Mouse (Mus musculus) heart, postnatal 25 days (tissue): ENCODE measurements around the gene Nudt5. TPM values are rescaled to one million over a fixed set of nuclear protein-coding genes. Genes with fewer than 3 reads are reported as not detected.
"Not testable (repeated sequence)": the region's sequence is repeated elsewhere in the genome, so short reads cannot be mapped to it uniquely, and the experiment has no call there.

Experiments used
- DNase-seq: peaks from one replicate; pipeline ENCODE4 v3.0.0; 2022; ENCODE audit warnings: low spot score
- intact Hi-C: fragments of 180-260 bp; cut with DNase I; formaldehyde crosslinking; loops from one replicate; pipeline ENCODE4 v1.15.1; 2025
- total RNA-seq, 2 experiments: library from RNA; stranded (reverse); gene quantifications; 2 replicates each; pipeline ENCODE4 v1.2.3; 2021

Gene Nudt5
- 10 to 100 TPM; 13.7 to 15.7 TPM for total RNA-seq

GRCm38 (mm10) chr2:5844873-5845631 is at the start of gene Nudt5, which contains the start of gene Cdc123:
TSS of gene Nudt5 (plus strand) at chr2:5845019.
TSS of gene Cdc123 (minus strand) at chr2:5845164.
- intact Hi-C loops, result loop anchor here (5.0 kb wide), 1 partner anchor 47 kb away; no protein-coding TSS in a partner anchor
- peak; percentile 74 for DNase-seq

DNA sequence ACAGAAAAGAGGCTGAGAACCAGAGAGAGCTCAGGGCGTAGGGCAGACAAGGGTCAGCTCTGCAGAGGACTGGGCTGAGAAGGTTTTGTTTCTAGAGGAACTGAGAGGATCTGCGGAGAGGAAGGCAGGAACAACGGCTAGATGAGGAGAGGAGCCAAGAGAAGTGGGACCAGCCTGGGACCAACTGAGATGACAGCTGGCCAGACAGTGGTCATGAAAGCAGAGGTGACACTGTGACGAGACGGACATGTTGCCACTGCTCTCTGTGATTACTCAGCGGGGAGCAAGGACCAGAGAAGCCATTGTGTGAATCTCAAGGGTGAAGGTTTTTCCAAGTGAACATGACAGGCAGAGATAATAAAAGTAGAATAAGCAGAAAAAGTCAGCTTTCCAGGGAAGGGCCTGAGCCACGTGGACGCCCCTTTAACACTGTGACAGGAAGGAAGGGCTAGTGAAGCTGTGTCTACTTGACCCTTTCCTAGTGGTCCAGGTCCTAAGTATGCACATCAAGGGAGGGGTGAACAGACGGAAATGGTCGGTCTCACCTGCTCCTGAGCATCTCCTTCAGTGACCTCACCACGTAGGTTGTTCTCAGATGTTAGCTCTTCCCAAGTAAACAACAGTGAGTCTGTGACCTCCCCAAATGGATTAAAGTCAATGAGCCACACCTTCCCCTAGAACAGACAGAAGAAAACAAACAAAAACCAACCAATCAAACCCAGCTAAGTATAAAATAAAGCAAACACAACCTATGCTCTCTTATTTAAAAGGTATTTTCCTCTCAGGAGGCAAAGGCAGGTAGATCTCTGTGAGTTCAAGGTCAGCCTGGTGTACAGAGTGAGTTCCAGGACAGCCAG is 46.8 kb upstream of the Nudt5 start:
- intact Hi-C loops, result no loop called here
- DNase-seq, result no peak

DNA sequence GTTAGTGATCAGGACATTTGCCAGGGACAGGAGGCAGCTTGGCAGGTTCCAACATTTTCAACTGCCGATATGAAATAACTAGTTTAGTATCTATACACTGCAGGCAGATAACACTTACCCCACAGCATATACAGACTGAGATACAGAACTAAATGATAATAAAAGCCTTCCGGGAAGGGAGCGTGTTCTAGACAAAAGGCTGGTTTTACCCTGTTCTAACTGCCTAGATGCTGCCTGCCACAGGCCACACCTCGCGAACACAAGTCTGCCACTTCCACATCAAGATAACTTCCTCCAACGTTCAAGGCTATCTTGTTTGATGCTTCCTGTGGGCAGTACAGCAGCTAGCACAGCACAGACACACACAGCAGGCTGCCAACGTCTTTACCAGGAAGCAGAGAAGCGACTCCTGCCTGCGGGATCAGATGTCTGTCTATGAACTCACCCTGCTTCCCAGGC is 43.6 kb upstream of the Nudt5 start:
- DNase-seq, result no peak
- intact Hi-C loops, result no loop called here

DNA sequence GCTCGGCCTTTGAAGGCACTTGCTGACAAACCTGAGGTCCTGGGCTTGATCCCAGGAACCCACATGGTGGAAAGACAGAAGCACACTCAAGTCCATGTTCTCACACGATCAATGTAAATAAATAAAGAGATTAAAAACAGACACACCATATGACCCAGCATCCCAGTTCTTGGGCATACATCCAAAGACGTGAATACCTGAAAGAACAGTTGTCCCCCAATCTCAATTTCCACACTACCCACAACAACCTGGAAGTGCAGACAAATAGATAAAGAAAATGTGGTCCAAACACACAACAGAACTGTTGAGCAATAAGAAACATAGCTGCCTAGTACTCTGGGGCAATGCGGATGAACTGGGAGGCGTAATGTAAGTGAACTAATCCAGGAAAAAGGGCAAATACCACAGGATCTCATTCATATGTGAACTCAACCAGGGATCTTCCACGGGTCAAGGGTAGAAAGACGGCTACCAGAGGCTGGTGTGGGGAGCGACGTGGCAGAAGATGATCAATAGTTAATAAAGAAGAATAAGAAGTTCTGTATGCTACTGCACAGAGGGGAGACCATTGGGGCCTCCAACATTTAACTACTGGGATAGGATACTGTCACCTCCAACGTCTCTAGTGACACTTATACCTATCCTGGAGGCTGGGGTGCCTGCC is 42.8 kb upstream of the Nudt5 start:
- no peak for DNase-seq
- intact Hi-C loops, result no loop called here

DNA sequence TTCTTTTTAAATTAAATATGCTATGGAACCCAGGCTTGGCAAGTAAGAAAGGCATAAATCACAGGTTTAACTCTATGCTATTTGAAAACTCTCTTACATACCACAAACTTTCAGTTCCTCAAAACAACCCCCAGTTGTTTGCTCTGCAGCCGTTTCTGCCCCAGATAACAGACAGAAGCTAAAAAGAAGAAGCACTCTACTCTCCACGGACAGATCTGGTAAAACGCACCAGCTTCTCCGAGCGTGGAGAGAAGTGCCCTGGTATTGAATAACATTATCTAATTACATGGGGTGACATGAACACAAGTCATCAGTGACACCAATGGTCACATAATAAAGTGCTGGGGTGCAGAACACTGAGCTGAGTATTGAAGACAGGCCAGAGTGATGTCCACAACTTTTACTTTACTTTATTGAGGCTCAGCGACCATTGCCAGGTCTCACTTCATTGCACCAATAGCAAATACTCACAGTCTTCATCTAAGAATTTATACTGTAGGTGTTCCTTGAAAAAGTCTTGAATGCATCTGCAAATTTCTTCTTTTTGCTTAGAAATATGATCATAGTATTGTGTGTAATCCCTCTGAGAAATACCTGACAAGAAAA is 40.3 kb upstream of the Nudt5 start:
- intact Hi-C loops, result no loop called here
- DNase-seq, result no peak

DNA sequence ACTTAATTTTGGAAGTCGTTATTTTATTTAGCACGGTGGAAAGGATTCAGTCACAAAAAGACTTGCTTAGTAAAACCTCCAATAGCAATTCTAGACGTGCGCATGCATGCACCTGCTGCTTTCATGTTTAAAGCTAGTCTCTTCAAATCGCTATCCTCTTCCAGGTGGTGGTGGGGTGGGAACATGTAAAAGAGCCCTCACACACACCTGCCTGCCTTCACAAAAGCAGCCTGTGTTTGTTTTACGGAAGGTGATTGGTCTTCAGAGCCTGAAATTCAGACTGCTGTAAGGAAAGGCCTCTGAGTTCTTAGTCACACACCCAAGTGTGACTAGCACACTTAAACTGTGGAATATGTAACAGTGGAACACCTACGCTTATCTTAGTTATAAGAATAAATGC is 39.6 kb upstream of the Nudt5 start:
- intact Hi-C loops, result no loop called here
- no peak for DNase-seq

DNA sequence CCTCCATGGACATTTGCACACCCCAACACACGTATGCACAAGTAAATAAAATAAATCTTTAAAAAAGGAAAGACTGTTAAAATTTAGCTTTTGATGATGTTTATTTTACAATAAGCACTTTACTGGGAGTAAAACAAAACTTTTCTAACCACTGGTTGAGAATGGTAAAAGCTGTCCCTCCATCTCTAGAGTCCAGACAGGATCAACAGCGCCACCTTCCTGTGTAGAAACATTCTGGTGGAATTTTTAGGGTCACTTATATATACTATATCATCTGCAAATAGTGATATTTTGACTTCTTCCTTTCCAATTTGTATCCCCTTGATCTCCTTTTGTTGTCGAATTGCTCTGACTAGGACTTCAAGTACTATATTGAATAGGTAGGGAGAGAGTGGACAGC is 38.6 kb upstream of the Nudt5 start:
- intact Hi-C loops, DNase-seq: not testable (repeated sequence)

GRCm38 (mm10) chr2:5810036-5810718 is 34.6 kb upstream of the Nudt5 start:
- intact Hi-C loops, result no loop called here
- DNase-seq, result no peak

DNA sequence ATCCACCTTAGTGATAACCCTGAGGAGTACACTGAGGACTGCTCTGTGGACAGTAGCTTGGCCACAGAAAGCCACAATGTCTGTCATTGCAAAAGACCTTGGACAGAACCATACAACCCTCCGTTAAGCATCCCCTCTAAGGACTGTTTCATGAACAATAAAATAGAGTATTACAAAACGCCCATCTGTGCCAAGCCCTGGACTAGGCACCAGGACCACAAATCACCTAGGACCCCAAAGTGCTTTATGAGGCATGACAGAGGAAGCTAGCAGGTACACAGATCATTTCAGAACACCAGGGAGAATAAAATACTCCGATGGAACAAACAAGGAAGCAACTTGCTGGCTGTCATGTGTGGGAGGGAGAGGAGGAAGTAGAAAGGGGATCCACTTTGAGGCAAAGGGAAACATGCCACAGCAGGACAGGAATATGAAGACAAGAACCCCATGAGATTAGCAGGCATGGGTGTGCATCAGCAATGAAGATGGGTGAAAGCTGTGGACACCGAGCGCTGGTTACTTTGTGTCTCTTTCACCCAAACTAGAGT is 33.5 kb upstream of the Nudt5 start:
- DNase-seq, result no peak
- intact Hi-C loops, result no loop called here

DNA sequence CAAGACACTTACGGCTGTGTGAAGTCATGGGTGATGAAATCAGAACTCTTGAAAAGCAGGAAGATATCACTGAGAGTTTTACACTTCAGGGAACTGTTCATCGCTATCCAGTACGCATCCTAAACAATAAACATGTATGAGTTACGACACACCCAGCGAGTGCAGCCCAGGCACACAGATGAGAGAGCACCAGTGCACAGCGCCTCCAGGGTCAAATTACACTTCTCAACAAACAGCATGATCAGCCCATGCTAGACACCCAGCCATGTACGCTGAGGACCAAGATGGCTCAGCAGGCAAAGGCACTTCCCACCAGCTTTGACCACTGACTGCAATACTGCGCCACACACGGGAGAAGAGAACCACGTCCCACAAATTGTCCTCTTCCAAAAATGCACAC is 23.6 kb upstream of the Nudt5 start:
- intact Hi-C loops, result no loop called here

GRCm38 (mm10) chr2:5822449-5822848 is 22.4 kb upstream of the Nudt5 start:
- DNase-seq, result no peak
- intact Hi-C loops, result no loop called here

More for the DNA sequence above, 23.6 kb upstream of the Nudt5 start:
- DNase-seq, result no peak

GRCm38 (mm10) chr2:5824213-5824612 is 20.6 kb upstream of the Nudt5 start:
- DNase-seq, result no peak
- intact Hi-C loops, result no loop called here

DNA sequence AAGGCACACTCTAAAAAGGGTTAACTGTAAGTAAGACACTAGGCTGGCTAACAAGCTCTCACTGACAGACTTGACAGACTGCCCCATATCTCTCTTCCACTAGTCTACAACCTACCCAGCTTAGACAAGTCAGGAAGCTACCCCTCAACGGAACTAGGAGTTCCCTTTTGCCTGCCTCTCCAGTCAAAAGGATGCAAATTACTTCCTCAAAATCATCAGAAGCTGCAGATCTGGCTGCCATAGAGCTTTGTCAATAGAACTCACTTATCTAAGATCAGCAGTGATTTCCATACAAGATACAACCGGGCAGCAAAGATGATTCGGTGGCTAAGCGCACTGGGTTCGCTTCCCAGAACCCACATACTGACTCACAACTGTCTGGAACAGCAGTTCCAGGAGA is 20.1 kb upstream of the Nudt5 start:
- DNase-seq, result no peak
- intact Hi-C loops, result no loop called here

DNA sequence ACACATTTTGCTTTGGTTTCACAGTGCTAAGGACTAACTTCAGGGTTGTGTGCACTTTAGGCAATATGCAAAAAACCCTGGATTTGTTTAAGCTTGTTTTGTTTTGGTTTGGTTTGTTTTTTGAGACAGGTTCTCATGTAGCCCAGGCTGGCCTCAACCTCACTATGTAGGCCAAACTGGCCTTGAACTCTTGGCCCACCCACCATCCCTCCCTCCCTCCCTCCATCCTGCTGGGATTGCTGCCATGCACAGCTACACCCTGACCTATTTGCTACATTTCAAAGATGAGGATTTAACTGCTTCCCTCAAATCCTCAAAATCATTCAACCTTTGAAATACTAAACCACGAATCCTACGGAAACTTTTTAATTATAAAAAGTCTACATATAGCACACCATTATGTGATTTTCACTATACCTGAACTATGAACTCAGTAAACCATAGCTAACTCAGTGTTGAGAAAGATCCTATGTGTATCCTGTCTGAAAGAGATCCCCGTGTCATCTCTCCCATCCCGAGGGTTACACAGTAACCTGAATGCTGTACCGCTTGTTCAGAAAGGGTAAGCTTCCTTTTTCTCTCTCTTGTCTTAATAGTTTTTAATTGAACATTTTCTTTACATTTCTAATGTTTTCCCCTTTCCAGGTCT is 19.4 kb upstream of the Nudt5 start:
- no peak for DNase-seq
- intact Hi-C loops, result no loop called here

GRCm38 (mm10) chr2:5840815-5841214 is 4.0 kb upstream of the Nudt5 start:
- DNase-seq, result no peak
- intact Hi-C loops, result no loop called here

GRCm38 (mm10) chr2:5844181-5844872 is 492 bp upstream of the Nudt5 start:
- DNase-seq, result no peak
- intact Hi-C loops, result no loop called here

- DNase-seq, result no peak
- intact Hi-C loops, result loop anchor here (5.0 kb wide), 1 partner anchor 46 kb away; no protein-coding TSS in a partner anchor
These were observed 1.0 kb downstream of the Nudt5 start for GRCm38 (mm10) chr2:5845826-5846225.

DNA sequence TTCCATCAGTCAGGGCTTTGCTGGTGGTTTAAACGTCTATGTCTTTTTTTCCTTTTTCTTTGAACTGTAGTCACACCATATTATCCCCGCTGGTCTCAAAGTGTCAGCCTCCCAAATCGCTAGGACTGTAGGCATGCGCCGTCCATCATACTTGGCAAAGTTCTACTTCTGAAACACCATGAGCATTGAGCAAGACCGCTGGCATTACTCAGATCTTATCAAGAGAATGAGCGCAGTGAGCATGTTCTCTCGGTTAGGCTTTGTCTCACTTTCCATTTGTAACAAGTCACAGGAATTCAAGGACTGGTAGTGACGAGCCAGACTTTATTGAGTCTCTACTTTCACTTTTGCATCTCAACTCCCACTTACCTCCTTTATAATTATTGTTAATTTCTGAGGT is 6.3 kb downstream of the Nudt5 start:
- no peak for DNase-seq
- intact Hi-C loops, result no loop called here
